Mouse (Mus musculus): ENCODE results near the gene Lnpk.

Lnpk gene

GRCm38 (mm10) chr2:74488443-74488842 lies 90.8 kb downstream of the Lnpk start:
- DNase-seq: no peak

- no peak for DNase-seq
Observed at GRCm38 (mm10) chr2:74482651-74483050, 96.6 kb downstream of the Lnpk start.

GRCm38 (mm10) chr2:74482086-74482485 lies 97.1 kb downstream of the Lnpk start:
- no peak for DNase-seq

Data from right cerebral cortex, postnatal 25 days (tissue).